In genomic region chr4:124143226-124143625, GRCm38 (mm10) we compare ENCODE assay signal across 23 mouse cellular contexts.
DNase-seq lines count a peak whose midpoint lies in the region; ATAC-seq lines count a peak whose summit lies in the region.
"Had no signal": no experiment of that assay in that cellular context is flagged by ENCODE, and none has a peak within 500 bp of the region (broad histone marks: within the 10 kb centered on the region; RNA-seq: fewer than 3 reads in every experiment).

No protein-coding gene starts in this region.

- peaks cover 25% of the 10 kb centered on the region for H3K27me3 ChIP-seq in hindbrain, embryonic 10.5 days (ENCODE audit: insufficient read depth, poor library complexity, severe bottlenecking)
- 0 out of 2 replicates have a peak, but pooled peaks cover 2% of the 10 kb centered on the region for H3K27me3 ChIP-seq in hindbrain, embryonic 12.5 days
- peaks cover 4% of the 10 kb centered on the region for H3K27me3 ChIP-seq in liver, embryonic 12.5 days (replicated peaks)
- no peaks in the 10 kb centered on the region for H3K27me3 ChIP-seq in midbrain, embryonic 11.5 days (ENCODE audit: control insufficient read depth, insufficient read depth, low read length)
- H3K27me3 ChIP-seq in intestine, embryonic 15.5 days (replicated peaks) = no peaks in the 10 kb centered on the region; the same call in 1 of the 2 replicates

- H3K36me3 ChIP-seq in hindbrain, embryonic 10.5 days = no peaks in the 10 kb centered on the region
- H3K36me3 ChIP-seq in hindbrain, embryonic 12.5 days = no peaks in the 10 kb centered on the region
- no peaks in the 10 kb centered on the region for H3K36me3 ChIP-seq in liver, embryonic 12.5 days
- H3K36me3 ChIP-seq in midbrain, embryonic 11.5 days (ENCODE audit: control insufficient read depth, insufficient read depth, low read length) = no peaks in the 10 kb centered on the region
- no peaks in the 10 kb centered on the region for H3K36me3 ChIP-seq in intestine, embryonic 15.5 days
- H3K36me3 ChIP-seq: G1E; heart, embryonic 15.5 days; limb, embryonic 10.5 days had no signal

- no peak overlapping the region for H3K9ac ChIP-seq in hindbrain, embryonic 12.5 days
- no peak overlapping the region for H3K9ac ChIP-seq in liver, embryonic 12.5 days
- H3K9ac ChIP-seq in midbrain, embryonic 11.5 days (ENCODE audit: low read length) = no peak overlapping the region
- H3K9ac ChIP-seq in intestine, embryonic 15.5 days = no peak overlapping the region
- H3K9ac ChIP-seq: forebrain, embryonic 13.5 days; heart, embryonic 15.5 days had no signal

- no peak overlapping the region for H3K4me2 ChIP-seq in hindbrain, embryonic 12.5 days (replicated peaks)
- no peak overlapping the region for H3K4me2 ChIP-seq in liver, embryonic 12.5 days
- H3K4me2 ChIP-seq in midbrain, embryonic 11.5 days = no peak overlapping the region
- H3K4me2 ChIP-seq in intestine, embryonic 15.5 days (replicated peaks) = no peak overlapping the region
- H3K4me2 ChIP-seq: forebrain, embryonic 13.5 days; heart, embryonic 15.5 days; liver, embryonic 11.5 days had no signal

- DNase-seq in hindbrain, embryonic 10.5 days (ENCODE audit: low spot score) = no peak
- peak; percentile 27 for DNase-seq in layer of hippocampus, adult 9-11 months
- peak; percentile 55 to 57 for DNase-seq in right cerebral cortex, adult 2 months (ENCODE audit: low spot score in 2 of 2)
- no peak for DNase-seq in midbrain, embryonic 11.5 days (ENCODE audit: low spot score, missing footprints)
- DNase-seq: adrenal gland, postnatal 25 days; cerebellum, adult 11-12 months; gastrocnemius, postnatal 14 days; heart, adult 18-20 months; heart, postnatal 4 days; kidney, adult 11 months; lung, adult 2 months; lung, postnatal 4 days had no signal

- ATAC-seq in hindbrain, embryonic 12.5 days (ENCODE audit: low FRiP score) = no peak
- ATAC-seq in frontal cortex, adult (ENCODE audit: low TSS enrichment) = peak; percentile 91
- no peak for ATAC-seq in liver, embryonic 12.5 days
- no peak for ATAC-seq in midbrain, embryonic 11.5 days (ENCODE audit: low FRiP score)
- no peak for ATAC-seq in intestine, embryonic 15.5 days
- ATAC-seq: forebrain, embryonic 13.5 days; hindbrain, postnatal 0 days had no signal

- peaks cover 33% of the 10 kb centered on the region for H3K4me1 ChIP-seq in hindbrain, embryonic 10.5 days (replicated peaks)
- peaks cover 19% of the 10 kb centered on the region for H3K4me1 ChIP-seq in hindbrain, embryonic 12.5 days
- no peaks in the 10 kb centered on the region for H3K4me1 ChIP-seq in liver, embryonic 12.5 days
- H3K4me1 ChIP-seq in midbrain, embryonic 11.5 days (ENCODE audit: control insufficient read depth, insufficient read depth, low read length) = peaks cover 4% of the 10 kb centered on the region; the same call in 1 of the 2 replicates
- H3K4me1 ChIP-seq in intestine, embryonic 15.5 days (replicated peaks) = no peaks in the 10 kb centered on the region

- no peaks in the 10 kb centered on the region for H3K9me3 ChIP-seq in hindbrain, embryonic 10.5 days
- H3K9me3 ChIP-seq in hindbrain, embryonic 12.5 days (replicated peaks) = no peaks in the 10 kb centered on the region
- no peaks in the 10 kb centered on the region for H3K9me3 ChIP-seq in liver, embryonic 12.5 days (replicated peaks)
- no peaks in the 10 kb centered on the region for H3K9me3 ChIP-seq in midbrain, embryonic 11.5 days (ENCODE audit: control insufficient read depth, low read length)
- H3K9me3 ChIP-seq in intestine, embryonic 15.5 days = no peaks in the 10 kb centered on the region
- H3K9me3 ChIP-seq: G1E; heart, embryonic 15.5 days; limb, embryonic 10.5 days had no signal

- WGBS in hindbrain, embryonic 10.5 days = 61% methylated on average over 7 of the region's 7 CpGs
- WGBS in hindbrain, embryonic 12.5 days = 53% methylated on average over 7 of the region's 7 CpGs
- 46% methylated on average over 7 of the region's 7 CpGs for WGBS in liver, embryonic 12.5 days (ENCODE audit: insufficient replicate concordance)
- 75% methylated on average over 7 of the region's 7 CpGs for WGBS in midbrain, embryonic 11.5 days
- whole genome bisulfite sequencing in intestine, embryonic 15.5 days = 57% methylated on average over 7 of the region's 7 CpGs

- no peak overlapping the region for H3K4me3 ChIP-seq in hindbrain, embryonic 10.5 days
- no peak overlapping the region for H3K4me3 ChIP-seq in hindbrain, embryonic 12.5 days
- no peak overlapping the region for H3K4me3 ChIP-seq in liver, embryonic 12.5 days
- H3K4me3 ChIP-seq in midbrain, embryonic 11.5 days (ENCODE audit: low read depth, low read length) = no peak overlapping the region
- no peak overlapping the region for H3K4me3 ChIP-seq in intestine, embryonic 15.5 days (replicated peaks)
- H3K4me3 ChIP-seq: forebrain, embryonic 13.5 days; heart, embryonic 15.5 days; limb, embryonic 10.5 days had no signal

- peak overlapping the region; percentile 45; the same call in 1 of the 2 replicates for H3K27ac ChIP-seq in hindbrain, embryonic 10.5 days
- no peak overlapping the region for H3K27ac ChIP-seq in hindbrain, embryonic 12.5 days
- no peak overlapping the region for H3K27ac ChIP-seq in liver, embryonic 12.5 days
- no peak overlapping the region for H3K27ac ChIP-seq in midbrain, embryonic 11.5 days (ENCODE audit: low read depth, low read length)
- no peak overlapping the region for H3K27ac ChIP-seq in intestine, embryonic 15.5 days
- H3K27ac ChIP-seq: forebrain, embryonic 13.5 days; heart, embryonic 15.5 days; hindbrain, postnatal 0 days; kidney, postnatal 0 days; limb, embryonic 10.5 days had no signal

Comparison
In these comparisons a context has a peak if more than half of its experiments do, and no peak if none do; other contexts are left out.
1. DNase-seq: peak in layer of hippocampus, adult 9-11 months (single experiment) and right cerebral cortex, adult 2 months (2 of 2); none in hindbrain, embryonic 10.5 days (single experiment) and midbrain, embryonic 11.5 days (single experiment).